Mouse (Mus musculus) heart, adult 2 months (tissue): Measurements from ENCODE around the gene Pcbp4.

ENCODE experiments used
- CTCF ChIP-seq: fragments of 200-600 bp; IDR thresholded peaks from 2 replicates; pipeline ENCODE4 v1.8.1; 2022; ENCODE audit warnings: antibody characterized with exemption, mild to moderate bottlenecking, moderate library complexity
- EP300 ChIP-seq: fragments of 200-500 bp; IDR thresholded peaks from 2 replicates; pipeline ENCODE4 v1.6.1; 2011; ENCODE audit warnings: low read depth, low read length, control low read depth; ENCODE audit not compliant: insufficient read depth
- POLR2A ChIP-seq: fragments of 200-500 bp; IDR thresholded peaks from 2 replicates; pipeline ENCODE4 v1.6.1; 2011; ENCODE audit warnings: mild to moderate bottlenecking, low read depth, low read length, control low read depth; ENCODE audit not compliant: insufficient read depth

- TF ChIP-seq CTCF (no peak), POLR2A (peak; percentile 28; the same call in 1 of the 2 replicates), EP300 (no peak)
Measured at GRCm38 (mm10) chr9:106453271-106454070, at the start of gene Pcbp4.
